Mouse (Mus musculus): ENCODE results near the gene Tmem252.

- no peak for TF ChIP-seq CTCF (IDR thresholded peaks at IDR 0.05; ENCODE audit: low read depth)
- TF ChIP-seq EP300 (IDR thresholded peaks at IDR 0.05; ENCODE audit: low read depth): no peak
These were observed 33.5 kb downstream of the Tmem252 start for GRCm38 (mm10) chr19:24707071-24707906.

Data from liver, embryonic 14.5 days (tissue).